Mouse (Mus musculus) cerebellum, postnatal 4 days (tissue): ENCODE measurements around the gene Mrpl22.
A peak's percentile ranks its signal among the peaks of the same experiment; 100 is the strongest.
"Not testable (repeated sequence)": the region's sequence is repeated elsewhere in the genome, so short reads cannot be mapped to it uniquely, and the experiment has no call there.

Experiments used
- DNase-seq, 2 experiments: peaks; one replicate each; pipeline ENCODE4 v3.0.0; 2022; ENCODE audit warnings: low spot score in 2 of 2, mixed read lengths in 1 of 2

Mrpl22 gene

DNA sequence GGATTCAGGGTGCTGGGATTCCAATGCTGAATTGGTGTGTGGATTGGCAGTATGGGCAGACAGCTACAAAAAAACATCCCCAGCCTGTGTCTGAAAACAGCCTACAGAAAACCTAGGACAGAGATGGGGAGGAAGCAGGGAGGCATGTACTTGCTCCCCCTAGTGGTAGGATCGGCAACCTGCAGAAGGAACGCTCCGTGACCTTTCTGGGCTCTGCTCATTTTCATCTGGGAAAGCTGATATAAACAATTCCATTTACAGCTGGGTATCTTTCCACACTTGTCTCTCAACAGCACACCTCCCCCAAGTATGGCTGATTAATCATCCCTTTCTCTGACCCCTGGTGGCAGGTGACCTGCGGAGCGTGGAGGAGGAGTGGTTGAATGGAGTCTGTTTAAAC, 54.2 kb downstream of the Mrpl22 start:
- DNase-seq = peak in 1 of 2 experiments; percentile 68

DNA sequence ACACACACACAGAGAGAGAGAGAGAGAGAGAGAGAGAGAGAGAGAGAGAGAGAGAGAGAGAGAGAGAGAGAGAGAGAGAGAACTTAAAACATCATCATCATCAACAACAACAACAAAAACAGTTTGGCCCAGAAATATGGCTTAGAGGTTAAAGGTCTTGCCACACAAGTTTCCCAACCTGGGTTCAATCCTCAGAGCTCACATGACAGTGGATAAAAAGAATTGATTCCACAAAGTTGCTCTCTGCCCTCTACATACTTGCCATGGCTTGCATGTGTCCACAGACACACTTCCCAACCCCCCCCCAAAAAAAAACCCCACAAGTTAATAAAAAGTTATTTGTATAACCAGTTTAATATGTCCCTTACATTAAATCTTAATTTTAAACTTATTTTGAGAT, 55.0 kb downstream of the Mrpl22 start:
- DNase-seq = no peak

DNA sequence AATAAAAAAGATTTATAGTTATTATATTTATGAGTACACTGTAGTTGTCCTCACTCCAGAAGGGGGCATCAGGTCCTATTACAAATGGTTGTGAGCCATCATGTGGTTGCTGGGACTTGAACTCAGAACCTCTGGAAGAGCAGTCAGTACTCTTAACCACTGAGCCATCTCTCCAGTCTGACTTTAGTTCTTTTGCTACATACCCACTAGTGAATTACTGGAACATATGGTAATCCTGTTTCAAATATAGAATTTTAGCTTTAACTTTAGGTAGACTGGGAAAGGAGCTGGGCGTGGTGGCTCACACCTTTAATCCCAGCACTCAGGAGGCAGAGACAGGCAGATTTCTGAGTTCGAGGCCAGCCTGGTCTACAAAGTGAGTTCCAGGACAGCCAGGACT, 56.6 kb downstream of the Mrpl22 start:
- DNase-seq = not testable (repeated sequence)
